Mouse (Mus musculus) embryo, embryonic 11 days (tissue): ENCODE data around the gene Nek8.
"Not testable (repeated sequence)": the region's sequence is repeated elsewhere in the genome, so short reads cannot be mapped to it uniquely, and the experiment has no call there.

Experiments used
- DNase-seq: peaks from one replicate; pipeline ENCODE4 v3.0.0-alpha.2; 2015

Gene Nek8

DNA sequence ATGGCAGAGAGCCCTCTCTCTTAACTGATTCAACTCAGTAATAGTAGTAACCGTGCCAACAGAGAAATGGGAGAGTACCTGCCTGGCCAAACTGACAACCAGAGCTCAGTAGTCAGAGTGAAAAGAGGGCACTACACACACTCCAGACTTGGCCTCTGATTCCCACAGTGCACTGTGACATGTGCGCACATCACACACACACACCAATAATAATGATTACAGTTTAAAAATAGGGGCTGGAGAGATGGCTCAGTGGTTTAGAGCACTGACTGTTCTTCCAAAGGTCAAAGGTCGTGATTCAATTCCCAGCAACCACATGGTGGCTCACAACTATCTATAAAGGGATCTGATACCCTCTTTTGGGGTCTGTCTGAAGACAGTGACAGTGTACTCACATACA lies 38.5 kb downstream of the Nek8 start:
- no peak for DNase-seq

GRCm38 (mm10) chr11:78137584-78137983 lies 38.9 kb downstream of the Nek8 start:
- DNase-seq, result no peak

DNA sequence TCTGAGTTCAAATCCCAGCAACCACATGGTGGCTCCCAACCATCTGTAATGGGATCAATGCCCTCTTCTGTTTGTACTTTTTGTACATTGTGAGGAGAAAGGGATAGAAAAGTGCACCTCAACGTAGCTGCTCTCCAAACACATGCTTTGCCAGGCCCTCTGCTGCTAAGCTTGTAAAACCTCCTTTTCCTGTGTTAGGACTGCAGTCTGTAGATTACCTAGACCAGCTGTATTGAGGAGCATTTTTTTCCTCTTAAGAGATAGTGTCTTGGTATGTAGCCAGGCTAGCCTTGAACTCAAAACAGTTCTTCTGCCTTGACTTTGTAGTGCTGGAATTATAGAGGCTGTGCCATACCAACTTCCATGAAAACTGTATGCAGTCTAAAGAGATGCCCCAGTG lies 40.3 kb downstream of the Nek8 start:
- DNase-seq, result no peak

DNA sequence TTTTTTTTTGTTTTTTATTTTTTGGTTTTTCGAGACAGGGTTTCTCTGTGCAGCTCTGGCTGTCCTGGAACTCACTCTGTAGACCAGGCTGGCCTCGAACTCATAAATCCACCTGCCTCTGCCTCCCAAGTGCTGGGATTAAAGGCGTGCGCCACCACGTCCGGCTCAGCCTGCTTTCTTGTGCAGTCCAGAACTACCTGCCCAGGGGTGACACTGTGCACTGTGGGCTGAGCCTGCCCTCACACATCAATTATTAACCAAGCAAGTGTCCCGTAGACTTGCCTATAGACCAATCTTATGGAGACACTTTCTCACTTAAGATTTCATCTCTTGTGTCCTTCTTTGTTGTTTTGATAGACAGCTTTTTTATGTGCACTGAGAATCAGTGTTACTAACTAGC lies 41.2 kb downstream of the Nek8 start:
- DNase-seq, result not testable (repeated sequence)

- DNase-seq, result no peak
Observed at GRCm38 (mm10) chr11:78134344-78134743, 42.1 kb downstream of the Nek8 start.

DNA sequence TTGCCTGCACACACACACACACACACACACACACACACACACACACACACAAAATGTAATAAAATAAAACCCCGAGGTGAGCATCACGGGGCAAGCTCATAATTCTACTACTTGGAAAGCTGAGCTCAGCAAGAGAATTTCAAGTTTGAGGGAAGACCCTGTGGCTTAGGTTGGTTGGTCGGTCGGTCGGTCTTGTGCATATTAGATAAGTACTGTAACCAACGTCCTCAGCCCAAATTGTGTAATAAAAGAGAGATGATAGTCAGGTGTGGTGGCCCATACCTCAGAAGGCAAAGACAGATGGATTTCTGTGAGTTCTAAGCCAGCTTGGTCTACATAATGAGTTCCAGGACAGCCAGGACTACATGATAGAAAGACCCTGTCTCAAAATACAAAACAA lies 42.6 kb downstream of the Nek8 start:
- no peak for DNase-seq

DNA sequence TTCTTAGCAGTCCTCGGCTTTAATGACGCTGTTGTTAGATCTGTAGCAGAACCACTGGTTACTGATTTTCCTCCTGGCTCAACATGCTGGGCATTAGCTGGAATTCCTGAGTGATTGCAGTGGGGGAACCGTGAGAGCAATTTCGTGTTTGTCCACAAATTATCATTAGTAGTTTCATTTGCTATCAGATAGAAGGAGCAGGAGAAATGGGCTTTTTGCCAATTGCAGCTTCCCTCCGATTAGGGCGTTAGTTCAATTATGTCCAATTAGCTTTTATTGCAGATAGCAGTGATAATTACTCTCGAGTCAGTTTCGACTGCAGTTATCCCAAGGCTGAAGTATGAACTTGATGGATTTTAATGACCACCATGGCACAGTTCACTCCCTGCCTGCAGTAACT lies 47.0 kb downstream of the Nek8 start:
- no peak for DNase-seq

- no peak for DNase-seq
Observed at GRCm38 (mm10) chr11:78126739-78127138, 49.7 kb downstream of the Nek8 start.

- no peak for DNase-seq
Observed at GRCm38 (mm10) chr11:78125691-78126090, 50.8 kb downstream of the Nek8 start.

DNA sequence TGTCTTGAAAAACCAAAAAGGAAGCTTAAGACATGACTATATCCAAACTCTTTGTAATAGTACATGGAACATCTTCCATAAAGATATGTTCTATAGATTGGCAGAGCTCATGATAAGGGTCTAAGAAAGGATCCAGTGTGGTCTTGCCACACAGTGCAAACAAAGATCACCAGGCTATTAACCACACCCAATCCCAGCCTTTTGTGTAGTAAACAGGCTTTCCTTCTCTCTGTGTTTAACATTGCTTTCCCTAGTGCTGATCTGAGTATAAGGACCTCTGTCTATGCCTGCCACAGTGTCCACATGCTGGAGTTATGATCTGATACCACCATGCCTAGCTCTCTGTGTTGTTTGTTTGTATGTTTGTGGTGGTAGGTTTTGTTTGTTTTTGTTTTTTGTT lies 52.7 kb downstream of the Nek8 start:
- no peak for DNase-seq

GRCm38 (mm10) chr11:78122815-78123214 lies 53.7 kb downstream of the Nek8 start:
- no peak for DNase-seq

GRCm38 (mm10) chr11:78121176-78121575 lies 55.3 kb downstream of the Nek8 start:
- DNase-seq, result no peak

- no peak for DNase-seq
Observed at GRCm38 (mm10) chr11:78119898-78120297, 56.6 kb downstream of the Nek8 start.

DNA sequence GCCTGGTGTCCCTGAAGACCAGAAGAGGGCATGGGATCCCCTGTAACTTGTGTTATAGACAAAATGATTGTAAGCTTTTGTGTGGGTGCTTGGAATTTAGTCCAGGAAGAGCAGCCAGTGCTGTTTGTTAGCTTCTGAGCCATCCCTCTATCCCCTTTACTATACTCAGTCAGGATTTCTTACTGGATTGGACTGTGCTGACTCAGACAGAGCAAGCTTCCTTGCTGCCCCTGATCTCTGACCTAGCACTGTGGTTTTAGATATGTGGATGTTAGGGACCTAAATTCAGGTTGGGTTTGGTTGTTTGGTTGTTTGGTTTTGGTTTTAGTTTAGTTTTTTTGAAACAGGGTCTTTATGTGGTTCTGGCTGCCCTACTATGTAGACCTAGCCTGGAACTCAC lies 58.0 kb downstream of the Nek8 start:
- DNase-seq, result no peak

- peak; percentile 14 for DNase-seq
Observed at GRCm38 (mm10) chr11:78116146-78116410, 60.4 kb downstream of the Nek8 start.
